Mouse (Mus musculus) thymus, postnatal 14 days (tissue): ENCODE data around the gene Camk1g.

Source experiments
- DNase-seq: peaks from one replicate; pipeline ENCODE4 v3.0.0; 2021

The Camk1g gene

DNA sequence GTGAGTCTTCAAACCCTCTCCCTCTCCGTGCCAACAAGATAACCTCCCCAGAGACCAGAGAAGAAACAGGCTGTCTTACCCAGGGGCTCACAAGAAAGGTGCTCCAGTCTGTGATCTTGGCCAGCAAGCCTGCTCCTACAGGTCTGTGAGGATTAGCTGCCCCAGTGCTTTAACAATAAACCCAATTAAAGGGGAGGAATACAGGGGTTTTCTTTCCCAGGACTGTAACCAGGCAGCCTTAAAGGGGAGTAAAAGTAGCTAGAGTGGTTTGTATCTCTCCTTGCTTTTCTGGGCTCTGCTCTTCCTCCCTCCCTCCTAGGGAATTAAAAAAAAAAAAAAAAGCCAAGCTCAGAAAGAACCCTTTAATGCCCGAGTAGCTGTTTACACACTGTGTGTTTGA, at the start of gene Camk1g:
Gene Camk1g (minus strand): TSS at position 203 of the 400 bp plus-strand sequence.
- DNase-seq, result peak; percentile 42

DNA sequence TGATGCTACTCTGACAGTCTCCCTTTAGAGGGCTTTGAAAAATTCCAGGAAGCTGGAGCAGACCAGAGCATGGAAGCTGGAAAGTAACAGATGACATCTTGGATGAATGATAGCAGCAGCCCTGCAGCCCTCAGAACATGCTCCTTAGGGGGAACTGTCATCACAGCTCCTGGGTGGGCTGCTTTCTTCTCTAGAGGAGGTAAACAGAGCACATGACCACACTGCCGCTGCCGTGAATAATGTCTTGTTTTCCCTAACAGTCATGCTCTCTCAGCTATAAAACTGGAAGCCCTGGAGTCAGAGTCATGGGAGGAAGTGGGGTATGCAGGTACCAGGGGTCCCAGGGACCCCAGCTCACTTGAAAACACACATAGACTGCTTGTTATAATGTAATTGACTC, 49.1 kb upstream of the Camk1g start:
- no peak for DNase-seq

DNA sequence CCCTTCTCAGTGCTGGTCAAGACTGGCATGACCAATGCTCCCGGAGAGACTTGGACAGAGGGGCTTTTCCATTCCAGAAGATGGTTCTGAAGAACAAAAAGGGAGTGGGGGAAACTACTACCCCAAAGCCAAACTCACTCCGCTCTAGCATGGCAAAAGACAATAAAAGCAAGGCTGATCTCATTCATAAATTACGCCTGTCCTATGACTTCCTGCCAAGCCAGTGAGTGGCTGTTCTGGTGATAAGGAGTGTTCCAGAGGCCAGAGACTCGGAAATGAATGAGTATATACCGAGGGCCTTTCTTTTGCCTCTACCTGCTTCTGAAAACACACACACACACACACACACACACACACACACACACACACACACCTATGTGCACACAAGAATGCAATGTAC, 48.6 kb upstream of the Camk1g start:
- no peak for DNase-seq

DNA sequence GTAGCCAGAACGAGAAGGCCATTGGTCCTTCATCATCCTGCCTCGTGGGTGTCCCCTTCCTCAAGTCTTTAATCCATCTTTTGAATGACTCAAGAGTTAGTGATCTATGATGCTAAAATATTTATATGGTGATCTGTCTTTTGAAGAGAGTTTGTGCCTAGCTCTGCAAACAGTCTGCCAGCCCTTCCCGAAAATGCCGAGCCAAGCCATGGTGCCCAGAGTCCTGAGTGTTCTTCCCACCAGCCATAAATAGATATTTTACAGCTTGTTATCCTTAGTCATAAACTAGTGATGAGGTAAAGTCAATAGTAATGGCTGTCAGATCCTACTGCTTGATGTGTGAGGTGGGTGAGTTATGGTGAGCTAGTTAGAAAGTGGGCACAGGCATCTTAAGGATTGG, 44.0 kb upstream of the Camk1g start:
- no peak for DNase-seq

DNA sequence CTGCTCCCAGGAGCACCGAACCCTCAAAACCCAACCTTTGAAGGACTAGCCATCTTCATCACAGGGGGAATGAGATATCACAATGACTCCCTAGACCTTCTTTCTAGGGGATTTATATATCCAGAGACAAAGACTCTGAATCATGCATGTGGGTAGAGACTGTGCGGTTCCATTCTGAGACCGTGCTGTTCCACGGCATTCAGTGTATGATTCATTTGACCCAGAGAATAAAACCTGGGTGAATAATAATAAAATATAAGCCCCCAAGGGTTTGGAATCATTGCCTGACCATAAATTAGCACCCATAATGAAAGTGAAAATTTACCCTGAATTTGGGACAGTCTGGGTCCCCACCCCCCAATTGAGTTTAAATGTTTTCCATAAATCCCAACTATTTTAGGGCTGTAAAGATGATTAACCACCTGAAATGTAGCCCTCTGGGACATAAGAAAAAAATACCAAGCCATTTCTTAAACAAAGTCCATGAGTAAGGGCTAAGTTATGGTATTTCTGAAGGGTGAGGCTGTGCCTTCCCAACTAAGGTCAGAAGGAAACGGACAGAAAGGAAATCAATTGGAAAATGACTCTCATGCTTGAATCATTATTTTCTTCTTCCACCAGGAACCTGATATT, 43.4 kb upstream of the Camk1g start:
- no peak for DNase-seq

DNA sequence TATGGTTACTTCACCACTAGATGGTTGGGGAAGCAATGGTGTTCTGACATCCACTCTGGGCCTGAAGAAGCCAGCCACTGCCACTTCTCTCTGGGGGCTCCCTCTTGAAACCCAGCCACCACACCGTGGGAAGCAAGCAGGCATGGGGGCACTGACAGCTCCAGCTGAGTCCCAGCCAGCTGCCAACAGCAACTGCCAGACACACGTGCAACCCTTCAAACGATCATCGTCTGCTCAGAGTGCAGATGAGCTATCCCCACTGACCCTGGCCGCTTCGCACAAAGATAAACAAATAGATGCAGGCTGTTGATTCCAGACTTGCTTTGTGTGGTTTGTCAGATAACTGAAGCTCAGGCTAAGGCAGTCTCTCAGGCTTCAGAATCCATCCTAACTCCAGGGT, 37.4 kb upstream of the Camk1g start:
- peak; percentile 60 for DNase-seq

DNA sequence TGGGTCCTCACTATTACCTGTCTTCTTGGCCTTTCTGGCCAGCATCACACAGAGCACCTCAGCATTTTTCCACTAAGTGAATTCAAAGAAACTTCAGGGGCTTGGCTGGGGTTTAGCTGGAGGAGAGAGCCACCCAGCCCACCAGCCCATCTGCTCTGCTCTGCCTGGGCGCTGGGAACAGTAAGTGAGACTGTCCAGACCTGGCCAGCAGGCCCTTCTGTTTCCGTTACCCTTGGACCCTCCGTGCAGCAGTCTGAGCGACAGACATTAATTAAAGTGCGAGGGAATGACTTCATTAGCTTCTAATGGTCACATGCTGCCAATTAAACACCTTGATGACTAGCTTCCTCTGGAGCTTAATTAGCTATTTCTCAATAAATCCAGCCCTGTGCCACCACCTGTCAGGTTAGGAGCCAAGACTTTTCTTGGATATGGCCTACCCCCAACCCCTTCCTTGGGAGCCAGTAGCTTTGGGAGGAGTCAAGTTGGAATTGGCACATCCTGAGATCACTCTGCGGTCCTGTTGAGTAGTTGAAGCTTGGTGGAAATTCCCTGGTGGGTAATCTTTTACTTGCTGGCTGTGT, 36.1 kb upstream of the Camk1g start:
- DNase-seq, result no peak

DNA sequence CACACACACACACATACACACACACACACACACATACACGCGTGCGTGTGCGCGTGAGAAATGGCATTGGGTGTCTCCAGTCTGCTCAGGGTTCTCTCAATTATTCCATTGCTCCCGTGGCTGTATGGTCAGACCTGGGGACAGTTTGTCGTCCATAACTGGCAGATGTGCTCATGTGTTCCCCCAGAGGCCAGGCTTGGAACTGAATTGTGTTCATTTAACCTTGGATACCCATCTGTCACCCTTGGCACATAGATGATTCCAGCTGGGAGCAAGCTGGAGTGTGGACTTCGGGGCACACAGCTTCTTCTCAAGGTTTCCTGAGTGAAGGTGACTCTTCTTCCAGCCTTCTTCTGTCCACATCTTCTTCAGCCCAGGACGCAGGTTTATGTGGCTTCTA, 31.6 kb upstream of the Camk1g start:
- DNase-seq, result no peak

DNA sequence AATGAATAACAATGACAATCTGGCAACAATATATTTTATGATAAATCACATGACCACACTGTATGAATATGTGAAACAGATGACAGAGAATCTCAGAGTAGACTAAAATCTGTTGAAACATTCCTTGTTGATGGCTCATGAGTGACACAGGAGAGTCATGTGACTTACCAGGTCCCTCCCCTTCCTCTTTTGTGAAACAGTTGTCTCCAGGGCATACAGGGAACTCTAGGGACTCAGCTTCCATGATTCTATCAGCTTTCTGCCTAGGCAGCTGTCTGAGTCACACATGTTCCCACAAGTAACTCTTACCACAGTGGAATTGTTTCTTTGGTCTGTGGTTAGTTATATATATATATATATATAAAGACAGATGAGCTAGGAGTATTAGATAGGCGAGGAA, 30.2 kb upstream of the Camk1g start:
- no peak for DNase-seq

DNA sequence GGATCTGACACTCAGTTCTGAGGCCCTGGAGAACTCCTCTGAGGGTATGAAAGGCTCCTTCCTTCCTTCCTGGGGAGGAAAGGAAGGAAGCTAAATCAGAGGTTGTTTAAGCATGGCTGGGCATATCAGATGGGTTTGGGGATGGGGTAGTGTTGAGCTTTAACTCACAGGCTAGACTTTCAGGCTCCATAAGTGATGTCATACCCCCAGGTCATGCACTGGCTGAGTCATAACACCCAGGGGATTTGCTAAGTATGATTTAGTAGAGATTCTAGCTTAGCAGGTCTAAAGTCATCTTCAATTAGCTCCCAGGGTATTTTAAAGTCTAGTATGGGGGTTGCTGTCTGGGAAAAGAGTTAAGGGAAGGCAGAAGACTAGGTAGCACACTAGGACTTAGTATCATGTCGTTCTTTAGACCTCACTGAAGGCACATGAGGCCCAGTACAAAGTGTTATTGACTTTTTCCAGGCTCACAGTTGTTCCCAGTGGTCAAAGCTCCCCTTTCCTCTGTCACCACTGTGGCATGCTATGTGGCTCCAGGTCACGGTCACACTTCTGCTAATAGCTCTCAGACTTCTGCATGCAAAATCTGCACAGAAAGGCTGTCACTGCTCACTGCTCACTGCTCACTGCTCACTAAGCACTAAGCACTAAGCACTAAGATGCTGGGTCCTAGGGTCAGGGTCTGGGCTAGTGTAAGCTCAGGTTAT, 28.8 kb upstream of the Camk1g start:
- no peak for DNase-seq

DNA sequence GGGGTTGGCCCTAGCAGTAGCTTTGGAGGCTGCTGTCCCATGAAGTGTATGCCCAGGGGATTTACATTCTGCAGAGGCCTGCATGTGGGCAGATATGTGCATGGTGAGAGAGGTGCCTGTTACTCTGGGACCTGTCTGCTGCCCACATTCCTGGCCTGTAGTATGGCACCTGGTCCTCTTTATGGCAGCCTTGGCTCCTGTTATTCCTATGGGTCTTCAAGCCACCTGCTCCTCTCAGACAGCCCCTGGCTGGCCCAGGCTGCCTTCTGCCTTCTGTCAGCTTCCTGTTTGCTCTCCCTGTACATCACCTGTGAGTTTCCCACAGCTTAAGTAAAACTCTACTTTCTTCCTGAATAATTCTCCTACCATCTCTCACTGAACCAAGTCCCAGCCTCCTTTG, 27.0 kb upstream of the Camk1g start:
- DNase-seq, result peak; percentile 38

DNA sequence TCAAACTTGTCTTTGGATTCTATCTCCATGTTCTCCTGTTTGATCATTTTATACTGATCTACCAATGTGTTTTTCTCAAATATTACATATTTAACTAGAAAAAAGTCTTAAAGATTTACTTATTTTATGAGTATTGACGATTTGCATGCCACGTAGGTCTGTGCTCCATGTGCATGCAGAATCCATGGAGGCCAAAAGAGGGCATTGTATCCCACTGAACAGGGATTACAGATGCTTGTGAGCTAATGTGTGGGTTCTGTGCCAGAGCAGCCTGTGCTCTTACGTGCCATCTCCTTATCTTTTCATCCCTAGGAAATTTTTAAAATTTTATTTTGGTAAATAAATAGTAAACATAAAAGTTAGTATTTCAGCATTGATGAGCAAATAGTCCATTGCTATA, 22.2 kb upstream of the Camk1g start:
- no peak for DNase-seq

DNA sequence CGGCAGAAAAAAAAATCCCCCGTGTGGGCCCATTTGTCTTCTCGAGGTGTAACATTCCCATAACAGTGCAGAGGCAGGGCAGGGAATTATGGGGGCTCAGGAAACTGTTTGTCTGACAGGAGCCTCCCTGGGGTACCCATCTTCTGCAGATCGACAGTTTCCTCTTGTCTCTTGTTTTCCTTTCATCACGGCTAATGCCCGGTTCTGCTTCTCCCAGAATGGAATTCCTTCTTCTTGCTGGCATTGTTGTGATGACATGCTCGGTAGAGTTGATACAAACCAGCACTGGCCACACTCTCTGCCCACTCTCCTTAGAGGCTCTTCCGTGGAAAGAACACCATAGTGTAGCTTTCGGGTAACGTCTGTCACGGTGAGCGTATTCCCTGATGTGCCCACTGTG, 19.9 kb upstream of the Camk1g start:
- DNase-seq, result no peak

DNA sequence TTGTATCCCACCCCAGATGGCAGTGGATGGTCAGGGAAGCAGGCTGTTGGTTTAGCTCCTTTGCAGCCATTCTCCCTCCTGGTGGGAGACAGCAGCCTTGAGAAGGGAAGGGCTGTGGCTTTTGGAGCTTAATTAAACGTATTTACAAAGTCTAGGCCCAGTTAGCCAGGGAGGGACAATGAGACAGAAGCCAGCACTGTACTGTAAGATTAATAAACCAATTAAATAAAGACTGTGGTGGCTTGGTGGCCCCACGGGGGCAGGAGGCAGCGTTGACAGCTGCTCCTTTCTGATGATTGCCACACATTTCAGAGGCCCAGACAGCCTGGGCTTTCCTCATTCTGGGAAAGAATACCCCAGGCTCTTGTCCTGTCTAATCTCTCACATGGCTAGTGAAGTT, 19.4 kb upstream of the Camk1g start:
- no peak for DNase-seq

DNA sequence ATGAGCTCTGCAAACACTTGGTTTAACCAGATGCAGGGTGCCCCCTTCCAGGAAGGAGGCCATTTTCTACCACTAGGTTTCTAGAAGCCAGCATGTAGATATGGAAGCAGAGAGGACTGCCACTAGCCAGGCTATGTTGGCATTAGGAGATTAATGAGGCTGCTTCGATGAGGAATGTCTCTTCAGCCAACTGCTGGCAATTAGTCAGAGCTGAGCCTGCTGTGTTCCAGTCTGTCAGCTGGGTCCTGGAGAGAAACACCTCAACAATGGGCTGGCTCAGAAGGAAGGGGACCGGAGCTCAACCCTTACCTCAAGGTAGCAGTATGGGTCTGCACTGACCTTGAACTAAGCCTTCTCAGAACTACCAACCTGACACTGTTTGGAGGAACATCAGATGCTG, 17.1 kb upstream of the Camk1g start:
- no peak for DNase-seq

DNA sequence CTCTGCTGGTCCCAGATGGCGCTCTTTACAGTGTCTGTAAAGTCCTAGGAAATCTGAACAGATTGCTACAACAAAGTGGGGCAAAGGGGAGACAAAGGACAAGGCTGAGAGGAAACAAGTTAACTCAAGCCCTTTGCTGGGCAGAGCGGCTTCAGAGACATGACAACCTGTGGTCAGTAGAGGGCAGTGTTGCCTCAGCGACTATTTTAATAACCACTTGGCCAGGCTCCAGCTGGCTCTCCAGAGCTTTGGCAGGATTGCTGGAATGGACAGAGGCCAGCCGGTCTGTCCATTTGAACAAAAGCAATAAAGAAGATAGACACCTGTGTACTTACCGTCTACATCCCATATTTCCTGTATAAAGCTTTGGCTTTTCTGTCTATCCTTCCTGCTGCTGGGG, 16.0 kb upstream of the Camk1g start:
- peak; percentile 71 for DNase-seq

DNA sequence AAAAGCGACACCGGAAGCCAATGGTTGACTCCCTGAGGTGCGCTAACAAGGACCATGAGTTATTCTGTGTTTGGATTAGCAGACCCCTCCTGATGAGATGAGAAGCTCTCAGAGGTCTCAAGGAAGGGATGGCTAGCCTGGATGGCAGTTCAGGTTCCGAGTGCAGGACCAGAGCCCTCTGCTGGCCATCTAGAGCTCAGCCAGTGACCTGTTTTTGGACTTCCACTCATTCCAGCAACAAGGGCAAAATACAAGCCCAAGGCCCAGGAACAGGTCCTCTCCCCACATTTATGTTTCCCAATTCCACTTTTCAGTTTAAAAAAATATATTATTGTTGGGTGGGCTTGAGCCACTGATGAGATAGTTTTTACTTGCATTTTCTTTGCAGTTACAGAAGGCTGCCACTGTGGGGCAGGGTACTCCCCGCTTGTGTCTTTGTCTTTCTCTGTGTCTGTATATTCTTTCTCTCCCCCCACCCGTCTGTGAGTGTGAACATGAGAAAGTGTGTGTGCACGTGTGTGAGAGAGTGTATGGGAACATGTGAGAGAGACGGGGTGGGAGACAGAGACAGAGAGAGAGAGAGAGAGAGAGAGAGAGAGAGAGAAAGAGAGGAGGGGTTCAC, 12.9 kb upstream of the Camk1g start:
- peak; percentile 52 for DNase-seq

DNA sequence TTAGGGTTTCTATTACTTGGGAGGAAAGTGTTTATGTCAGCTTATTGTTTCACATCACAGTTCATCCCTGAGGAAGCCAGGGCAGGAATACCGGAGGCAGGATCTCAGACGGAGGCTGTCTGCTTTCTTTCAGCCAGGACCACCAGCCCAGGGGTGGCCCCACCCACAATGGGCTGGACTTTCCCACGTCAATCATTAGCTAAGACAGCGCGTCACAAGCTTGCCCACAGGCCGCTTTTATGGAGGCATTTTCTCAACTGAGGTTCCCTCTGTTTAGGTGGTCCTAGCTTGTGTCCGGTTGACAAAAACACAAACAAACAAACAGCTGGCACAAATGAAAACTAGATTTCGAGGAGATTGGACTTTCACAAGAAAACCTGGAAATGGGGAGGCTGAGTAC, 12.3 kb upstream of the Camk1g start:
- DNase-seq, result peak; percentile 52

DNA sequence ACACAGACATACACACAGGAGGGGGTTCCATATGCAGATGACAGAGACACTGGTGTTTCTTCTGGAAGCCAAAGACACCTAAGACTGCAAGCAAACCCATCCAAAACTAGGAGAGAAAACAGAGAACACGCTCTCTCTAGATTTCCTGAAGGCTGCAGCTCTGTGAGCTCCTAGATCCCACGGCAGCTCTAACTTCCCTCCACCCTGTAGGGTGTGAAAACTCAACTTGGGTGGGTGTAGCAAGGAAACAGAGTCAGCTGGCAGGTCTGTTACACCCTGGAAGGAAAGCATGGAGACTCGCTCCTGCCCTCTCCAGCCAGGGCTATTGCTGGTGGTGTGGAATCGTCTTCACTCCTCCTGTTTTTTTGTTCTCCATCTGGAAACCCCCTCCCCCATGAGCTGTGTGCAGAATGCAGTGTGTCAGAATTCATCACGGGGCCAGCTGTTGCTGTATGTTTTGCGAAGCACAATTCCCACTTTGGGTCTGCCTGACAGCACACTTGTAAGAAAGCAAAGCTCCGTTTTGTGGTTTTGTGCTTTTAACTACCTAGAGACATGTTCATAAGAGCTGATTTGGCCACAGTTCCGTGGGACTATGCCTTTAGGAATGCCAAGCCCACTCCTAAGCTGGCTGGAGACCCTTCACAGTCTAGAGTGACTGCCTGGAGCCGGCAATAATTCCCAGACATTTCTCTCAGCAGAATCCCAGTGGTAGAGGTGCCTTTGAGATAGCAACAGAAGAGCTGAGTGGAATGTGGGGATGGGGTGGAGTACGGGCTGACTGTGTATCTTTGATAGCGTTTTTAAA, 11.7 kb upstream of the Camk1g start:
- DNase-seq, result no peak

DNA sequence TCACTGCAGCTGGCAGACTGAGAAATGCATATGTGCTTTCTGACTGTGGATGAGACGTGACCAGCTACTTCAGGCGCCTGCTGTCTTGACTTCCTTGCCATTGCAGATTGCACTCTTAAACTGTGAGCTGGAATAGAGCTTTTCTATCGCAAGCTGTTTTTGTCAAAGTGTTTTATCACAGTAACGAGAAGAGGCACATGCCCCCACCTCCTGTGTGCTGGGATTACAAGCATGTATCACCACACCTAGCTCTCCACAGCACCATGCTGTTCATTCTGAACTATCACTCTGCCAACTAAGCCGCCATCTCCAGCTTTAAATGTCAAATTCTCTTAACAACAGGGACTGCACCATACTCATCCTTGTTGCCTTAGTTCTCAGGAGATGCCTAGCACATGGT, 10.8 kb upstream of the Camk1g start:
- no peak for DNase-seq

DNA sequence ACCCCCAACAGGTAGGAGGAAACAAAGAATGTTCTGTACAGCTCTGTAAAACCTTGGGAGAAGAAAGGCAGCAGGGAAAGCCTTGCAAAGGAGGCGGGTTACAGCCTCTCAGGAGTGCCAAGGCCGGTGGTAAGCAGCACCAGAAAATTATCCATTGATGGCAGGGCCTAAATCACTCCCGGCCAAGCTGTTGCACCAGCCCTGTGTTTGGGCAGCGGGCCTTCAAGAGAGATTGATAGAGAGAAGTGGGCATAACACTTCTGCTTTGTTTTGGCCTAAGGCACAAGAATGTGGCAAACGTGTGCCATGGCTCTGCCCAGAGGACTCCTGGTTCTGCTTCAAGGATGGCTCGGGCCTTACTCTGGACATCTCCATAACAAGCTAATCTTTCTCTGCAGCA, 9.5 kb upstream of the Camk1g start:
- no peak for DNase-seq

DNA sequence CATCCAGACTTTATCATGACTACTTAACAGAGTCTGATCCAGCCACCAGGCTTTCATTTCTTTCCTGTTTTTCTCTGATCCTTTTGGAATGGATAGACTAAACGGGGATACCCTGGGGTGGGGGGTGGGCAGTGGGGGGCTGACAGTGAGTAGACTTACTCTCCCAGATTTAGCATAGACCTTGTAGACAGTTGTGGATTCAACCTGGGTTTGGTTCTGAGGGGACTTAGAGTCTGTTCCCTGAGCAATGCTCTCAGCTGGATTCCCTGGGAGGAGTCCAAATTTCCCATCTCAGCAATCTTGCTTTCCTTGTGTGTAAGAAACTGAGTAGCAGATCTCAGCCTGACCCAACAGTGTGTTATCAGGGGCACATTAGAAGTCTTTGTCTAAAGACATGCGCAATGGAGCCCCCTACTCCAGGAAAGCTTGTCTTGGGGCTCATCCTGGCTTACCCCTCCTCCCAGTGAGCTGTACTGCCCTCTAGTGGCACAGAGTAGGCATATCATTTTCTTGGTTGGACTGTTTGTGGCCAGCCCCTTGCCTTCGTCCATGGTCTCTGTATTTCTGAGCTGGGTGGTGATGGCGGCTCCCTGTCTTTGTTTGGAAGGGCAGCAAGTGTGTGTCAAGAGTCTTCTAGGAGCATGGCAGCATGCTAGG, 6.5 kb upstream of the Camk1g start:
- peak; percentile 70 for DNase-seq

DNA sequence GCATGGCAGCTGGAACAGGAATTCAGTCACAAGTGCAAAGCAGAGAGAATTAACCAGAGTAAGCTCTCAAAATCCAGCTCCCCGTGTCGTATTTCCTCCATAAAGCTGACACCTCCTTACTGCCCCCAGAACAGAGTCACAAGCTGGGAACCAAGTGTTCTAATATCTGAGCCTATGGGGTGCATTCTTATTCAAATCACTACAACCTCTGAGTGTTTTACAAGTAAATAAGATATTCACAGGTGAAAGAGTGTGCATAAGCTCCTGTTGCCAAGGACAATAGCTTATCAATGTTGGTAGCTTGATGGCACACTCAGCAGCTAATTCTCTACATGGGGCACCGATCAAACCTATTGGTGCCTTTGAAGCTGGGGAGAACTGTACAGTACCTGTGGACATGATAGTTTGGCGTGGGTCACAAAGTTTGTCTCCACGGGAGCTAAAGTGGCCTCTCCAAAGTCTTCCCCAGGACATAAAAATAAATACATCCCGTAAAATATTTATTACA, 3.9 kb upstream of the Camk1g start:
- DNase-seq, result no peak
